Mouse (Mus musculus): Measurements from ENCODE around the gene Hsd11b1.

DNA sequence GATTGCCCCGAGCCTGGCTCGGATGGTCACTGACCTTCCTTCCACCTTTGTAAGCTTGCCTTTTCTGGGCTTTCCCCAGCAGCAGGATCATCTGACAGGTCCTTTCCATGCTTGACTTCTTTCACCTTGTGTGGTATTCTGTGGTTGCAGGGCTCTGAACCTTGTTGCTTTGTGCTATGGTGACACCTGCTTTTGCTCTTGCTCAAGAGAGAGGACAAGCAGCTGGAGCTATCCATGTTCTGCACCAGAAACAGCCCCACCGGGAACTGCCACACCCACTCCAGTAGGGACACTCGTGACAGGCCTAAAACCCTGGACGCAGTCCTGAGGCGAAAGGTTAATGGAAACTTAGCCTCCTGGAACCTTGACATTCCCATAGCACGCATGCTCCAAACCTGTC is 12.5 kb downstream of the Hsd11b1 start:
- TF ChIP-seq CTCF (IDR thresholded peaks at IDR 0.05; ENCODE audit: extremely low read depth, insufficient read length, insufficient replicate concordance, low read depth, low read length), result no peak
- TF ChIP-seq POLR2A (IDR thresholded peaks at IDR 0.05; ENCODE audit: low read depth, low read length), result no peak
